Mouse (Mus musculus) layer of hippocampus, adult 9-10 months (tissue): Measurements from ENCODE around the gene D330045A20Rik.
"Not testable (repeated sequence)": the region's sequence is repeated elsewhere in the genome, so short reads cannot be mapped to it uniquely, and the experiment has no call there.

Experiments
- DNase-seq: peaks from one replicate; pipeline ENCODE4 v3.0.0; 2022; ENCODE audit warnings: low spot score

Gene D330045A20Rik

GRCm38 (mm10) chrX:139480022-139480894 lies at the start of gene D330045A20Rik:
Gene D330045A20Rik (plus strand): TSS chrX:139480367.
- DNase-seq, result no peak

DNA sequence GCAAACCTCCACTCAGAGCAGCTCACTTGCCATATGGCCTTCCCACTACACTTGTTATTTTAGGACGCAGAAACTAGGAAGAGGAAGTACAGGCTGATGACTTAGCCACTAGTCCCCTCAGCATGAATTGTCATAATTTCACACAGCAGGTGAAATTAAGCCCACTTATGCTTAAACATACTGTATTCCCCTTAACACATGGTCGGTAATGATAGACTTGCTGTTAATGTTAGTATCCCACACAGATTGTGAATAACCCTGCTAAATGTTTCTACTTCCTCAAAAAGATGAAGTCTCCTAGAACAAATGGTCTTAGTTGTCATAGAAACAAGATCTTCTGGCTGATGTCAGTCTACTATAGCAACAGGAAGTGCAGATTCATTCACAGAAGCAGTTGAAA lies 47.6 kb upstream of the D330045A20Rik start:
- peak; percentile 12 for DNase-seq

DNA sequence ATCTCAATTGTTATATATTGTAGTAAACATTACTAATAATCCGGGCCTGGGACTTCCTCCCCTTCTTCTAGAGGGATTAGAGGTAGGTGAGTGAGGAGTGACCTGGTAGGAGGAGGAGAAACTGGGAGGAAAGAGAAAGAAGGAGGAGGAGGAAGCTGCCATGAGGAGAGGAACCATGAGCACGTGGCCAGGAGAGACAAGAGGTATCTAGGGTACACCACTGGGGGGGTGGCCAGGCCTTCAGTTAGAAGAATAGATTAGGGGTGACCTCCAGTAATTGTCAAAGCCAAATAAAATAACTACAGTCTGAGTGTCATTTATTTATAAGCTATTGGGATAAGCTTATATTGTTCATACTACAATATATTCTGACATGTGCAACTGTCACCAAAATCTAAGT lies 45.0 kb upstream of the D330045A20Rik start:
- no peak for DNase-seq

DNA sequence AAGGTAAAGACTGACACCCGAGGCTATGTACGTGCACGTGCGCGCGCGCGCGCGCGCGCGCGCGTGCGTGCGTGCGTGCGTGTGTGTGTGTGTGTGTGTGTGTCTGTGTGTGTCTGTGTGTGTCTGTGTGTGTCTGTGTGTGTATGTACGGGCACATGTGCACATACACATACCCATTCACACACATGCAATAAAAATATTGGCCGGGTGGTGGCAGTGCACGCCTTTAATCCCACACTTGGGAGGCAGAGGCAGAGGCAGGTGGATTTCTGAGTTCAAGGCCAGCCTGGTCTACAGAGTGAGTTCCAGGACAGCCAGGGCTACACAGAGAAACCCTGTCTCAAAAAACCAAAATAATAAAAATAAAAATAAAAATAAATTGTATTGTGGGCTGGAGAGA lies 39.1 kb upstream of the D330045A20Rik start:
- not testable (repeated sequence) for DNase-seq

DNA sequence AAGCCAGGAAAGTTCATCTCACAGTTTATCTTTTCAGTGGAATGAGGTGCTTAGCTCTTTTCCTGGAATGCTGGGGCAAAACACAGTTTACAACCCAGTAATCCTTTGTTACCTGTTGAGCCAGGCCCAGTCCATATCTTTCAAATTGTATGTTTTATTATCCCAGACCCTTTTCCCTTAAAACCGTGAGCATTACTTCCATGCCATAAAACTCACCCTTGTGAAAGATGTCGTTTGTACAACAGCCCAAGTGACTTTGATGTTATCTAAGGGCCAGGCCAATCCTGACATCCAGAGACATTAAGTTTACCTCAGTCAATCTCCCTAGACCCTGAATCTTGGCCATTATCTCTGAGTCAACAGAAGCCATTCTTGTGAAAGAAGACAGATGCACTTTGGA lies 23.4 kb upstream of the D330045A20Rik start:
- no peak for DNase-seq

DNA sequence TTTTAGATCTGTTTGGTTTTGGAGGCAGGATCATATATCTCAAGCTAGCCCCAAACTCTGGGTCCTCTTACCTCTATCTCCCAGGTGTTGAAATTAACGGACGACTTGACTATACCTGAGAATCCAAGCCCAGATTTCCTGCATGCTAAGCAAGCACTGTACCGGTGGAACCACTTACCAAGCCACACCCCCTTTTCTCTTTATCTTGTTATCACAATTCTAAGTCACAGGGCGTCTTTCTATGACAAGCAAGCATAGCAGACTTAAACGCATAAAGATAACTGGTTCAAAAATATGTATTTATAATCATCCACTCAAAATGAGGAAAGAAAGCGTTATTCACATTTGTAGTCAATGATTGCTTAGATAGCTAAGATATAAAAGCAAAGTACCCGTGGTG lies 1.9 kb downstream of the D330045A20Rik start:
- DNase-seq, result no peak

- no peak for DNase-seq
These were observed 4.8 kb downstream of the D330045A20Rik start for GRCm38 (mm10) chrX:139484974-139485373.

DNA sequence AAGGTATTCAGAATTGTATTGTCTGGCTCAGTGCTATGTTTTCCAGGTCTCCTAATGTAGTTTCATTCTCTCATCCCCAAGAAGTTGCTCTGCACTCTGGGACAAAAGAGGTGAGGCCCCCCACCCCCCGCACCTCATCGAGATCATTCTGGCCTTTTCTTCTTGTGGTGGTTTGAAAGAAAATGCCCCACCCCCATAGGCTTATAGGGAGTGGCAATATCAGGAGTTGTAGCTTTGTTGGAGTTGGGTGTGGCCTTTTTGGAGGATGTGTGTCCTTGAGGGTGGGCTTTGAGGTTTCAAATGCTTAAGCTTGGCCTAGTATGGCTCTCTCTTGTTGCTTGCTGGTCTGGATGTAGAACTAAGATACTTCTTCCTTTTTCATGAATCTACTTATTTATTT lies 36.0 kb downstream of the D330045A20Rik start:
- DNase-seq, result no peak

- DNase-seq, result no peak
These were observed 39.1 kb downstream of the D330045A20Rik start for GRCm38 (mm10) chrX:139519251-139519650.

DNA sequence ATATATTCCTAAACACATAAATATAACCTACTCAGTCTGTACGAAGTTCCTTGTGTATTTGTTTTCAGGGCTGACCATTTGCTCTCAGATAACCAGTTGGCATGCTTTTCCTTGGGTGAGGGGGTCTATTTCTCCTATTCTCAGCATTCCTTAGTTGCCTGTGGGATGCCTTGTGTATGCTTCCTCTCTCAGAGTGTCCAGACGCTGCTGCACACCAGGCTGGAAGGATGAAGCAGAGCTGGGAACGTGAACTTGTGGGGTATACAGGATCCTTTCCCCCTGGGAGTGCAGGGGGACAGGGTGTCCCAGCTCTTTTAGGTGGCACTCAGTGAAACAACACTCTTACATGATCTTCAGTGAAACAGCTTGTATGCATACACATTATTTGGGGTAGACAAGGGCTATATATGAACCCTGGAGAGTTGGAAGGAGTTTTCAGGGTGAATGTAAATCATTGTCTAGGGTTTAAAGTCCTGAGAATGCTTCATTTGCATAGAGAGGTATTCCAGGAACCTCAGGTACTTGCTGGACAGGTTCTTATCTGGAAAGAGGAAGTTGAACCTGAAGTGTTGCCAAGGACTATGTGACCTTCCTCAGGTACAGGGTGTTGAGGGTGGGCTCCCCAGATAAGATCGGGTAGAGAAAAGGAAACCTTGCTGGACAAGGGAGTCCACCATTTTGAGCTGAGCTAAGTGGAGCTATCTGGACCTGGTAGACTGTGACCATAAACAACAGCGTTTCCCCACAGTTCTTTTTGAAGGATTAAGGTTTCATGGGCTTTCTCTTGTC lies 44.3 kb downstream of the D330045A20Rik start:
- DNase-seq, result no peak

- no peak for DNase-seq
These were observed 45.6 kb downstream of the D330045A20Rik start for GRCm38 (mm10) chrX:139525724-139526123.

DNA sequence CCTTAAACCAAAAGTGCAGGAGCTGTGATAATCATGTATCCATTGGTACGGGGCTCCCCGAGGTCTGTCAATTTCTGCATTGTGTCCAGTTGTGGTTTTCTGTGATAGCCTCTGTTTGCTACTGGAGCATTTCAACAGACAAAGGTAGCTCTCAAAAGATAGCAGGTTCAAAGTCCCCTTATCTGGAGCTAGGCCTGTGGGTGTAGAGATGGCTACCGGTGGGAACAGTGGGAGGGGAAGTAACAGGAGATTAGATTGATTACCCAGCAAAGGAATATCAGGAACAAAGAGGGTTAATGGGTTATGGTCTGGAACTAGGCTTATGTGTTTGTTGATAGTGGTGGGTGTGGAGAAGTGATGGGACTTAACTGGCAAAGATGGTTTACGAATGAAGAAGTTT lies 46.8 kb downstream of the D330045A20Rik start:
- no peak for DNase-seq

GRCm38 (mm10) chrX:139529678-139530077 lies 49.5 kb downstream of the D330045A20Rik start:
- DNase-seq, result no peak

DNA sequence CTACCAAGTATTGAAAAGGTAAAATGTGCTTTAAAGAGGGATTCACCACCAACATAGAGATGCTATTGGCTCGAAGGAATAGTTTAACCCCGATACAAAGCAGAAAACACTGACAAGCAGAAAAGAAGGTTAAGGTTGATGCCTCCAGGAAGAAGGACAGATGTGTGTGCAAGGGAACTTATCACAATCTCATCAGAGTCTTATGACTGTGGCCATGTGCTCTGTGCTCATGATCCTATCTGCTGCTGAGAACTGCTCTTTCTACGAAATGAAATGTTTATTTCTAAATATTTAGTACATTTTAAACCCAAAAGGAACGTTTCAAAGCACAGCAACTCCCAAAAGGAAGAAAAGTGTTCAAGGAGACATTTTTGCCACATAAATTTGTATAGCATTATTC lies 52.1 kb downstream of the D330045A20Rik start:
- DNase-seq, result no peak

DNA sequence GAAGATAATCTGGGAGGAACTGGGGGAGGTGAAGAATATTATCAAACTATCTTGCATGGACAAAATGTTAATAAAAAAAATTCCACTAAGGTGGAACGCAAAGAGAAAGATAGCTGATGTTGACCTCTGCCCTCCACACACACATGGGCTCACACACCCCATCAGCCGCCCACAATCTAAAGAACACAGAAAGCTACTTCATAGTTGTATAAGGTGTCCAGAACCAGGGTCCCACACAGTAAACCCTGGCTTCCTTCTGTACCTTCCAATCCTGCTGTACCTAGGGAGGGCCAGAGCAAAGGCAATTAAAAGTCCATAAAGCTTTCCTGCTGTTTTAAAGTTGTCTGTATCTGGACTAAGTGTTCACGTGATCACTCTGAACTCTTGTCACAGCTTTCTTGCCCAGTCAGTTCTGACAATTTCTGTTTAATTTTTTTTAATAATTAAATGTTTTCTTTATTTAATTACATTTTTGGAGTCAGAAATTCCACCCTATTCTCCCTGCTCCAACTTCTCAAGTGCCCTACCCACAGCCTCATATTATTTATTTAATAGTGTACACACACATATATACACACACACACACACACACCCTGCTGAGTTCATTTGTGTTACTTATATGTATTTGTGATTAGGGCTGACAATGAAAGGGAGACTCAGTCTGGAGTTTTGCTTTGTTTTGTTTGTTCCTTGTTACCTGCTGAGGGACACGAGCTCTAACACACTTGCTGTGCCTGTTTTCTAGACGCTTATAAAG lies 57.7 kb downstream of the D330045A20Rik start:
- DNase-seq, result no peak

DNA sequence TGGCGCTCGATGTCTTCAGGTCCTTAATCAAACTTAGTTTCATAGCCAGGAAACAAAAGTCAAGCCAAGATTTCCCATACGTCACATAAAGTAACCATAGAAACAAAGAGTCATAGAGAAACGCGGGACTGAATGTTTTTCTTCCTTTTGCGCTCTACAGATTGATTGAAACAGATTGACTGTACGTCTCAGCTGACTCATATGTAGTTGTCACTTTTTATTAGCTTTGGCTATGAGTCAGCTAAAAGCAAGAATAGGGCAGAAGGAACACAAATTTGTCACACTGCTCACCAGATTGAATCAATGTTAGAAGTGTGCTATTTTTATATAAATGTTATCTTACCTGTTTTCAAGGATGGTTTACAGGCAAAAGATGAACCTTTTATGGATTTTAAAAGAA lies 63.6 kb downstream of the D330045A20Rik start:
- DNase-seq, result no peak

- DNase-seq, result no peak
These were observed 70.3 kb downstream of the D330045A20Rik start for GRCm38 (mm10) chrX:139550456-139550855.

DNA sequence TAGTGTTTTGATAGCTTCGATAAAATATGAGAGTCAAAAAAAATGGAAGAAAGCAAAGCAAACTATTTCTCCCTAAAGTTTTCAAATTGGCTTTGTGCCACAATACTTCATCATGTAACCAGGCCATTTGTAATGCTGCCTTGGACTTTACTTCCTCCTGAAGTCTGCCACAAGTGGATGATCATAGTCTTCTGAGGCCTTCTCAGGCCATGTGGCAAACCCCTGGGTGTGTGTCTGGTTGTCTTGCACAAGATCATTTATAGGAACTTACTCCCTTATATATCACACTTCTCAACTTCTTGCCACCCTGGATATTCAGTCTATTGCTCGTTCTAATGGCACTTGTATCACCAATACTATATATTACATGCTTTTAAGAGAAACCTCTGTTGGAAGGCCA lies 71.9 kb downstream of the D330045A20Rik start:
- no peak for DNase-seq

DNA sequence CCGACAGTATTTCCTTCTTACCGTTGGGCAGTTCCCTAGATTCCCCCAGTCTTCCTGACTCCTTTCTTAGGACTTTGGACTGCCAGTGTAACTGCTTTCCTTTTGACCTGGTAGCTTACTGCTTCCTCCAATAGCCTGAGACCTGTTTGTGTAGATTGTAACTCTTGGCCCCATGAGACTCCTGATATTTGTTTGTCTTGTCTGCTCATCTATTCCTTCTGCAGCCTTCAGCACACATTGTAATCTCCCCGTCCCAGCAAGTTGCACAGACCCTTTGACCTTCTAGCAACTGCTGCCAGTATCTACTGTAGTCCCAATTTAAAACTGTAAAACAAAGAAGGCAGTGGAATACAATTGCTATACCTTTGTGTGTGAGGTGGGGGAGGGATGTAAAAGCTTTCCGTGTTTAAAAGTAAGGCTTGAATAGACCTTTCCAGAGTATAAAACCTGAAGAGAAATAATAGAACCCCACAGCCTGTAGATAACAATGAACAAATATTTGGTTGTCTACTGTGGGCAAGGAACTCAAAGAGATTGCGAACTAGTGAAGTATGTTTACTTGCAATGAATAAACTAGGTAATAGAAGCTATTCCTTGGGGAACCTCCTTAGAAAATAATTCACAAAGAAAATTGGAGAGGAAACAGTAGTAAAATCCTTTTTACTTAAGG lies 82.2 kb downstream of the D330045A20Rik start:
- DNase-seq, result no peak

DNA sequence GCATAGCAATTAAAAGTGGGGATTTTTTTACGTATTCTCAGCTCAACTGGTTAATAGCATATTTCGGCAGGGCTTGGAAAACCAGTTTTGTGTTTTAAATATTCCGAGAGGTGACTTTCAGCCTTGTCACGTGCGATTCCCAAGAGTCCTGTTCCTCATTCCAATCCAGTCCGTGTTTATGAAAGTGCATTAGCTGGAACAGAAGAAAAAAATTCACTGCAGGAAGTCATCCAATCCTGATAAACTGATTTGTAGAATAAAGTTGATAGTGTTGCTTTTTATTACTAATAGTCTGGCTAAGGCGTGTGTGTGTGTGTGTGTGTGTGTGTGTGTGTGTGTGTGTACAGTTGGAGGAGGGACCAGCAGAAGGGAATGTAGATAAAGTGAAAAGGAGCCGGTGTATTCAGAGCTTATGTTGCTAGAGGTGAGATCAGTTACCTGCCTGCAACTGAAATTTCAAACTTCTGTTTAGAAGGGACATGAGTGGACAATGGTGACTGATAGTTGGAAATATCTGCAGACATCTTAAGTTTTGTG lies 82.8 kb downstream of the D330045A20Rik start, which contains the start of gene Rnf128:
TSS of gene Rnf128 (plus strand) at position 392 of the 537 bp plus-strand sequence.
- no peak for DNase-seq

- no peak for DNase-seq
These were observed 89.9 kb downstream of the D330045A20Rik start for GRCm38 (mm10) chrX:139570054-139570453.
